Mouse (Mus musculus) limb, embryonic 13.5 days (tissue): Measurements from ENCODE around the gene Bahcc1. TPM values are rescaled to one million over a fixed set of nuclear protein-coding genes. Genes with fewer than 3 reads are reported as not detected.
A peak's percentile ranks its signal among the peaks of the same experiment; 100 is the strongest.

Source experiments
- ATAC-seq: fragments of 200-750 bp; cut with Nextera tagmentation; 2 replicates; pipeline ENCODE4 v1.8.0; 2017; ENCODE audit warnings: low read depth, moderate number of reproducible peaks, moderate TSS enrichment; ENCODE audit not compliant: low FRiP score
- H3K27ac ChIP-seq: fragments of 300-500 bp; sonication (generic); 2 replicates; pipeline ENCODE4 v1.5.1; 2015; ENCODE audit warnings: inconsistent platforms, mild to moderate bottlenecking, moderate library complexity
- H3K27me3 ChIP-seq: fragments of 300-500 bp; sonication (generic); 2 replicates; pipeline ENCODE4 v1.6.1; 2015; ENCODE audit warnings: mild to moderate bottlenecking, inconsistent platforms
- H3K36me3 ChIP-seq: fragments of 300-500 bp; sonication (generic); 2 replicates; pipeline ENCODE4 v1.6.1; 2015; ENCODE audit warnings: inconsistent platforms, mild to moderate bottlenecking, moderate library complexity
- H3K4me1 ChIP-seq: fragments of 300-500 bp; sonication (generic); 2 replicates; pipeline ENCODE4 v1.6.1; 2015; ENCODE audit warnings: inconsistent platforms
- H3K4me2 ChIP-seq: fragments of 300-500 bp; sonication (generic); replicated peaks from 2 replicates; pipeline ENCODE4 v1.6.1; 2015; ENCODE audit warnings: inconsistent platforms, mild to moderate bottlenecking, moderate library complexity
- H3K4me3 ChIP-seq: fragments of 300-500 bp; sonication (generic); 2 replicates; pipeline ENCODE4 v1.5.1; 2015; ENCODE audit warnings: moderate library complexity, mild to moderate bottlenecking, inconsistent platforms
- H3K9ac ChIP-seq: fragments of 300-500 bp; sonication (generic); 2 replicates; pipeline ENCODE4 v1.6.1; 2015; ENCODE audit warnings: mild to moderate bottlenecking, inconsistent platforms
- H3K9me3 ChIP-seq: fragments of 300-500 bp; sonication (generic); 2 replicates; pipeline ENCODE4 v1.6.1; 2016; ENCODE audit warnings: inconsistent platforms
- WGBS: fragments of 180-500 bp; shearing (Covaris S2); methylation state at CpG from one replicate; pipeline ENCODE4 v1.1.7; 2015; 5-methylcytosine and 5-hydroxymethylcytosine counted together
- polyA plus RNA-seq: library from polyadenylated mRNA; unstranded; fragments of >200 nt; fragmentation: Nextera tagmentation; extraction: Ambion mirVana; gene quantifications from 2 replicates; pipeline ENCODE4 v1.2.1, GENCODE M21; 2015

The Bahcc1 gene
- polyA plus RNA-seq, 1 experiment from 2014 or later, result 12.7 TPM

DNA sequence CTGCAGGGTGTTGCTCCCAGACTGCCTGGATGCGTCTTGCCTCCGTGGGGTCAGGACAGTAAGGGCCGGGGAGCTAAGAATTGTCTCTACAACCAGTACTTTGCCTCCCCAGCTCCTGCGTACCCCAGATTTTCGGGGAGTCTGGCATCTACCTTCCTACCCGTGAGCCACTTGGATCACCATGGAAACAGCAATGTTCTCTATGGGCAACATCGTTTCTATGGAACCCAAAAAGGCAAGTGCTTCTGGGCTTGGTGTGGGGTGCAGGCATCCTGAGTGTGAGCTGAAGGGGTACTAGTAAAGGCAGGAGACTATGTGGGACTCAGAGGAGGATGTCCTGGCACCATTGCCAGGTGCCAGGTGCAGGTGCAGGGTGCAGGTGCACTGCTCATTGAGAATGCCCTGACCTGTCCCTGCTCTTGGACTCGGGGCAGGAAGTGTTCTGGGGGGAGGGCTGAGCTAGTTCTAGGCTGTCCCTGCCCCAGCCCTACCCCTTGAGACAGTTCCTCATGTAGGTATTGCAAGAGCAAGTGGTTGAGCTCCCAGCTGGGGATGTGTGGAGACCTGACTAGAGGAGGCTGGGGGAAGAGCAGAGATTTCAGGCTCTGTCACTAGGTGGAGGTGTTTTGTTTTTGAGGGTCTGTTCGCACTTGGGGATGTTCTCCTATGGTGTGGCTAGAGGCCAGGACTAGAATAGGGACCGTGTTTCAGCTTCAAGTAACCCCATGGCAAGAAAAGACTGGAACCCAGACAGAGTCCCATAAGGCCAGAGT, 35.6 kb downstream of the Bahcc1 start:
- H3K4me1 ChIP-seq, result peaks cover 66% of the 10 kb centered on the region
- H3K4me2 ChIP-seq, result no peak overlapping the region
- no peak overlapping the region for H3K9ac ChIP-seq
- peaks cover 53% of the 10 kb centered on the region for H3K36me3 ChIP-seq
- 0 out of 2 replicates have a peak, but pooled peaks cover 4% of the 10 kb centered on the region for H3K27me3 ChIP-seq
- ATAC-seq, result no peak
- H3K27ac ChIP-seq, result no peak overlapping the region
- WGBS, result 80% methylated on average over 10 of the region's 10 CpGs
- no peaks in the 10 kb centered on the region for H3K9me3 ChIP-seq
- no peak overlapping the region for H3K4me3 ChIP-seq

- Histone ChIP-seq H3K4me3 (no peak overlapping the region), H3K36me3 (peaks cover 60% of the 10 kb centered on the region), H3K9ac (no peak overlapping the region), H3K27ac (no peak overlapping the region), H3K9me3 (no peaks in the 10 kb centered on the region), H3K4me1 (peaks cover 60% of the 10 kb centered on the region), H3K27me3 (0 out of 2 replicates have a peak, but pooled peaks cover 3% of the 10 kb centered on the region), H3K4me2 (no peak overlapping the region)
- 67% methylated on average over 3 of the region's 3 CpGs for WGBS
- no peak for ATAC-seq
These were observed 36.3 kb downstream of the Bahcc1 start for GRCm38 (mm10) chr11:120269007-120269406.

GRCm38 (mm10) chr11:120269498-120270104, 36.9 kb downstream of the Bahcc1 start:
- Histone ChIP-seq H3K9me3 (no peaks in the 10 kb centered on the region), H3K9ac (no peak overlapping the region), H3K36me3 (peaks cover 66% of the 10 kb centered on the region), H3K27me3 (no peaks in the 10 kb centered on the region), H3K4me3 (no peak overlapping the region), H3K4me2 (no peak overlapping the region), H3K4me1 (peaks cover 54% of the 10 kb centered on the region), H3K27ac (peak overlapping the region; percentile 15; the same call in 1 of the 2 replicates)
- WGBS, result 26% methylated on average over 8 of the region's 8 CpGs
- peak; percentile 43 for ATAC-seq

DNA sequence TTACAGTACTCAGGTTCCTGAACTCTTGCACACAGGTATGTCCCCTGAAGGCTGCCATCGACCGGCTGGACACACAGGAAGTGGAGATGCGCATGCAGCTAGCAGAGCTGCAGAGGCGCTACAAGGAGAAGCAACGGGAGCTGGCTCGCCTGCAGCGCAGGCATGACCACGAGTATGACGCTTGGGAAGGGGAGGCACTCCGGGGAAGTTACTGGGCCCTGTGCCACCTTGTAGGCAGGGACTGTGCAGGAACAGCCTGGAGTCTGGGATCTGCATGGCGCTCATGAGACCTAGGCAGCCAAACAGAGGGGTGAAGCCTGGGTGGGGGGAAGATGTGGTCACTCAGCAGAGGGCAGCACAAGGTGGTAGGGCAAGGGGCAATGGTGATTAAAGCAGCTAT, 46.6 kb downstream of the Bahcc1 start:
- H3K9me3 ChIP-seq, result no peaks in the 10 kb centered on the region
- H3K27me3 ChIP-seq, result no peaks in the 10 kb centered on the region
- H3K4me1 ChIP-seq, result peaks cover 4% of the 10 kb centered on the region; the same call in 1 of the 2 replicates
- H3K27ac ChIP-seq, result no peak overlapping the region
- H3K4me2 ChIP-seq, result no peak overlapping the region
- WGBS, result 88% methylated on average over 11 of the region's 11 CpGs
- no peak for ATAC-seq
- no peak overlapping the region for H3K4me3 ChIP-seq
- H3K36me3 ChIP-seq, result peaks cover 100% of the 10 kb centered on the region
- H3K9ac ChIP-seq, result no peak overlapping the region

DNA sequence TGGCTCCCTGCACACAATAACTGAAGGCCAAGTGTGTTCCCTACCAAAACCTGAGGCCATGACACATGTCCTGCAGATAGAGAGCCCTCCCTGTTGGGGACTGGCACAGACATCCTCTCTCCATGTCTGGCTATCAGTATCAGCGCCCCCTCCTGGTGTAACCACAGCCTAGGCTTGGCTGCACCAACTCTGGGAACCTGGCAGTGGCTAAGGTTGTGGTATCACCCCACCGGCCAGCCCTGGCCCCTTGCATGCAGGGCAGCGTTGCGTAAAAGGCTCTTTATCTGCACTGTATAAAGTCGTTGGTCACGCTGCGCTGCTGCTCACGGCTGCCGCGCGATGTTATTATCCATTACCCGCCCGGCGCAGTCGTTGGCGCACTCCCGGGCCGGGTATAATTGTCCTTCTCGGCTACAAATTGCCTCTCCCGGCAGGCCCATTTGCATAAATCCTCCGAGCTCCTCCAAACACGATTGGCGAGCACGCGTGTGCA, 47.6 kb downstream of the Bahcc1 start:
- 0 out of 2 replicates have a peak, but pooled peaks have one; percentile 41 for ATAC-seq
- no peak overlapping the region for H3K27ac ChIP-seq
- WGBS, result 75% methylated on average over 25 of the region's 25 CpGs

DNA sequence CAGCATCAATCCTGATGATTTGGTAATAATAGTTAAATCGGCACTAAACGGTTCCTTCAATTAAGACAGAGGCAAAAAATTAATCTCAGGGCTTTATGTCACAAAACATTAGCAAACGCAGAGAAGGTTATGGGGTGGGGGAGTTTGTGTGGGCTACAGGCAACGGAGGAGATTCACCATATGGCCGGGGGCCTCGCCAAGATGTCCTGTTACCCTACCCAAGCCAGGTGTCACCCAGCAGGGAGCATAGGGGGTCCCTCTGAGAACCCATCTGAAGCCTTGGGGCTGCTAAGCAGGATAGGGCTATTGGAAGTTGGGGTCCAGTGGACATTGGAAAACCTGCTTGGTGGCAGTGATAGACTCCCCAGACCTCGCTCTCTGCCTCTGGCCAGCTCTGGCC, 48.0 kb downstream of the Bahcc1 start:
- no peak overlapping the region for H3K4me3 ChIP-seq
- H3K9ac ChIP-seq, result peak overlapping the region; percentile 19; the same call in 1 of the 2 replicates
- 0 out of 2 replicates have a peak overlapping the region, but pooled peaks have one; percentile 28 for H3K27ac ChIP-seq
- no peak overlapping the region for H3K4me2 ChIP-seq
- WGBS, result 84% methylated on average over 7 of the region's 7 CpGs
- no peak for ATAC-seq
- H3K27me3 ChIP-seq, result no peaks in the 10 kb centered on the region
- no peaks in the 10 kb centered on the region for H3K9me3 ChIP-seq
- peaks cover 4% of the 10 kb centered on the region; the same call in 1 of the 2 replicates for H3K4me1 ChIP-seq
- H3K36me3 ChIP-seq, result peaks cover 100% of the 10 kb centered on the region

More for the DNA sequence above, 47.6 kb downstream of the Bahcc1 start:
- no peak overlapping the region for H3K9ac ChIP-seq
- no peak overlapping the region for H3K4me2 ChIP-seq
- peaks cover 4% of the 10 kb centered on the region; the same call in 1 of the 2 replicates for H3K4me1 ChIP-seq
- H3K27me3 ChIP-seq, result no peaks in the 10 kb centered on the region
- H3K36me3 ChIP-seq, result peaks cover 100% of the 10 kb centered on the region
- no peaks in the 10 kb centered on the region for H3K9me3 ChIP-seq
- no peak overlapping the region for H3K4me3 ChIP-seq

DNA sequence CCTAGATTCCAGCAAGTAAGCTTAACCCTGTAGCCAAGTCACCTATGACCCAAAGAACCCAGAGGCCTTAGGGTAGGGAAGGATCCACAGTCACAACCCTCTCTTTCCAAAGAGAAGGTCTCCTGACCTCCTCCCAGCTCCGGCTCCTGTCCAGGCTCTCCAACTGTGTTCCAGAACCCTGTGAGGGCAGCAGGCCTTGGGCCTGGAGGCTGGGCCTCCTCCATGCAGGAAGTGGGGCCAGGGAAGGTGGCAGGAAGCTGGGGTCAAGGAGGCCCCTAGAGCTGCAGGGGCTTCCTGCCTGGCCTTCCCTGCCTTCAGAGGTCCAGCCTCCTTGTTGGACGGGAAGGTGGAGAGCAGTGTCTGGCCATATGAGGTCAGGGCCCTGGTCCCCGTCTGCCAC, 48.5 kb downstream of the Bahcc1 start:
- Histone ChIP-seq H3K9me3 (no peaks in the 10 kb centered on the region), H3K27me3 (no peaks in the 10 kb centered on the region), H3K4me1 (peaks cover 4% of the 10 kb centered on the region; the same call in 1 of the 2 replicates), H3K4me2 (no peak overlapping the region), H3K4me3 (no peak overlapping the region), H3K27ac (peak overlapping the region; percentile 28; the same call in 1 of the 2 replicates), H3K9ac (peak overlapping the region; percentile 19; the same call in 1 of the 2 replicates), H3K36me3 (peaks cover 100% of the 10 kb centered on the region)
- 53% methylated on average over 3 of the region's 3 CpGs for WGBS
- ATAC-seq, result no peak

GRCm38 (mm10) chr11:120283542-120283941, 50.8 kb downstream of the Bahcc1 start:
- no peak overlapping the region for H3K27ac ChIP-seq
- WGBS, result 87% methylated on average over 5 of the region's 5 CpGs
- H3K4me2 ChIP-seq, result no peak overlapping the region
- no peak overlapping the region for H3K4me3 ChIP-seq
- ATAC-seq, result no peak
- H3K9ac ChIP-seq, result no peak overlapping the region
- peaks cover 100% of the 10 kb centered on the region for H3K36me3 ChIP-seq
- peaks cover 4% of the 10 kb centered on the region; the same call in 1 of the 2 replicates for H3K4me1 ChIP-seq
- H3K9me3 ChIP-seq, result no peaks in the 10 kb centered on the region
- no peaks in the 10 kb centered on the region for H3K27me3 ChIP-seq

- WGBS, result 97% methylated on average over 17 of the region's 17 CpGs
These were observed 56.9 kb downstream of the Bahcc1 start for GRCm38 (mm10) chr11:120289644-120290043.

GRCm38 (mm10) chr11:120290266-120290665, 57.5 kb downstream of the Bahcc1 start:
- H3K4me3 ChIP-seq, result no peak overlapping the region
- no peak overlapping the region for H3K27ac ChIP-seq
- H3K27me3 ChIP-seq, result no peaks in the 10 kb centered on the region
- no peak overlapping the region for H3K9ac ChIP-seq
- H3K9me3 ChIP-seq, result no peaks in the 10 kb centered on the region
- H3K36me3 ChIP-seq, result peaks cover 65% of the 10 kb centered on the region
- no peak for ATAC-seq
- H3K4me1 ChIP-seq, result peaks cover 24% of the 10 kb centered on the region
- WGBS, result 91% methylated on average over 14 of the region's 14 CpGs
- H3K4me2 ChIP-seq, result no peak overlapping the region

More at GRCm38 (mm10) chr11:120289644-120290043, 56.9 kb downstream of the Bahcc1 start:
- Histone ChIP-seq H3K4me3 (no peak overlapping the region), H3K9me3 (no peaks in the 10 kb centered on the region), H3K9ac (no peak overlapping the region), H3K36me3 (peaks cover 72% of the 10 kb centered on the region), H3K4me1 (peaks cover 18% of the 10 kb centered on the region), H3K4me2 (no peak overlapping the region), H3K27ac (no peak overlapping the region), H3K27me3 (no peaks in the 10 kb centered on the region)
- no peak for ATAC-seq

- Histone ChIP-seq H3K4me1 (peaks cover 47% of the 10 kb centered on the region), H3K4me3 (no peak overlapping the region), H3K9me3 (no peaks in the 10 kb centered on the region), H3K36me3 (peaks cover 31% of the 10 kb centered on the region), H3K4me2 (no peak overlapping the region), H3K27ac (no peak overlapping the region), H3K9ac (no peak overlapping the region; the same call in 1 of the 2 replicates), H3K27me3 (0 out of 2 replicates have a peak, but pooled peaks cover 5% of the 10 kb centered on the region)
- no peak for ATAC-seq
- WGBS, result 82% methylated on average over 1 of the region's 1 CpGs
These were observed 61.0 kb downstream of the Bahcc1 start for GRCm38 (mm10) chr11:120293714-120294113.
